ENCODE assay signal across 31 mouse cellular contexts in genomic region chr17:17795527-17795926, GRCm38 (mm10). TPM values are rescaled to one million over a fixed set of nuclear protein-coding genes. Genes with fewer than 3 reads are reported as not detected.
DNase-seq lines count a peak whose midpoint lies in the region; ATAC-seq lines count a peak whose summit lies in the region.
"Had no signal": no experiment of that assay in that cellular context is flagged by ENCODE, and none has a peak within 500 bp of the region (broad histone marks: within the 10 kb centered on the region; RNA-seq: fewer than 3 reads in every experiment).

No protein-coding gene starts in this region.

- peak overlapping the region; percentile 57 for H3K4me3 ChIP-seq in megakaryocyte, embryonic 14.5 days (replicated peaks)
- H3K4me3 ChIP-seq in forebrain, embryonic 16.5 days (replicated peaks; ENCODE audit: low read length): no peak overlapping the region
- H3K4me3 ChIP-seq: embryonic facial prominence, embryonic 10.5 days; embryonic facial prominence, embryonic 13.5 days; forebrain, embryonic 10.5 days; forebrain, embryonic 13.5 days; gastrocnemius, adult 2 months; heart, embryonic 12.5 days; heart, embryonic 15.5 days had no signal

- WGBS in forebrain, embryonic 16.5 days: 51% methylated on average over 2 of the region's 2 CpGs

- no peak overlapping the region for H3K4me2 ChIP-seq in forebrain, embryonic 16.5 days (ENCODE audit: low read length)
- H3K4me2 ChIP-seq: embryonic facial prominence, embryonic 13.5 days; forebrain, embryonic 13.5 days; heart, embryonic 12.5 days; heart, embryonic 15.5 days; hindbrain, embryonic 14.5 days had no signal

- H3K27ac ChIP-seq in forebrain, embryonic 16.5 days (ENCODE audit: low read length): no peak overlapping the region
- H3K27ac ChIP-seq: embryonic facial prominence, embryonic 10.5 days; embryonic facial prominence, embryonic 13.5 days; forebrain, embryonic 10.5 days; forebrain, embryonic 13.5 days; gastrocnemius, adult 2 months; heart, embryonic 15.5 days; hindbrain, embryonic 14.5 days; hindbrain, postnatal 0 days had no signal

- no peak overlapping the region for H3K9ac ChIP-seq in forebrain, embryonic 16.5 days (replicated peaks; ENCODE audit: low read depth, low read length)
- H3K9ac ChIP-seq: embryonic facial prominence, embryonic 13.5 days; forebrain, embryonic 13.5 days; forebrain, postnatal 0 days; heart, embryonic 12.5 days; heart, embryonic 15.5 days; hindbrain, embryonic 14.5 days had no signal

- peaks cover 4% of the 10 kb centered on the region for H3K27me3 ChIP-seq in megakaryocyte, embryonic 14.5 days (replicated peaks)
- no peaks in the 10 kb centered on the region for H3K27me3 ChIP-seq in forebrain, embryonic 16.5 days (replicated peaks; ENCODE audit: control insufficient read depth, insufficient read depth, low read length)
- H3K27me3 ChIP-seq: CH12.LX; embryonic facial prominence, embryonic 13.5 days; forebrain, embryonic 13.5 days; heart, embryonic 12.5 days; heart, embryonic 15.5 days had no signal

- peaks cover 17% of the 10 kb centered on the region for H3K4me1 ChIP-seq in megakaryocyte, embryonic 14.5 days
- H3K4me1 ChIP-seq in forebrain, embryonic 16.5 days (replicated peaks; ENCODE audit: control insufficient read depth, insufficient read depth, low read length): no peaks in the 10 kb centered on the region
- H3K4me1 ChIP-seq: forebrain, embryonic 13.5 days had no signal

- H3K36me3 ChIP-seq in megakaryocyte, embryonic 14.5 days (replicated peaks; ENCODE audit: low read length): no peaks in the 10 kb centered on the region
- H3K36me3 ChIP-seq in forebrain, embryonic 16.5 days (ENCODE audit: control insufficient read depth, insufficient read depth): no peaks in the 10 kb centered on the region
- H3K36me3 ChIP-seq: embryonic facial prominence, embryonic 10.5 days; embryonic facial prominence, embryonic 13.5 days; forebrain, embryonic 10.5 days; G1E; heart, embryonic 12.5 days; heart, embryonic 15.5 days had no signal

- no peak for DNase-seq in layer of hippocampus, postnatal 14 days (ENCODE audit: low spot score in 2 of 2)
- DNase-seq: adrenal gland, adult 2 months; adrenal gland, postnatal 14 days; B cell, adult 2 months; cerebellum, adult 11 months; cerebellum, adult 2 months; cerebellum, adult 9-11 months; cerebellum, postnatal 25 days; embryo, embryonic 11 days; forebrain, postnatal 0 days; gastrocnemius, adult 2 months; gastrocnemius, postnatal 14 days; heart, adult 18-20 months; heart, postnatal 10 days; heart, postnatal 36 days had no signal

- no peaks in the 10 kb centered on the region for H3K9me3 ChIP-seq in megakaryocyte, embryonic 14.5 days
- no peaks in the 10 kb centered on the region for H3K9me3 ChIP-seq in forebrain, embryonic 16.5 days (ENCODE audit: control insufficient read depth, low read length)
- H3K9me3 ChIP-seq: embryonic facial prominence, embryonic 10.5 days; embryonic facial prominence, embryonic 13.5 days; forebrain, embryonic 10.5 days; forebrain, embryonic 13.5 days; G1E; heart, embryonic 15.5 days had no signal

- ATAC-seq in megakaryocyte, adult 5-6 weeks (ENCODE audit: poor library complexity, severe bottlenecking): no peak
- 0 out of 2 replicates have a peak, but pooled peaks have one; percentile 47 for ATAC-seq in common myeloid progenitor, adult 5-6 weeks (replicated peaks; ENCODE audit: low read depth, poor library complexity, severe bottlenecking)
- ATAC-seq in megakaryocyte progenitor cell, adult 5-6 weeks (replicated peaks; ENCODE audit: poor library complexity): 0 out of 2 replicates have a peak, but pooled peaks have one; percentile 42
- no peak for ATAC-seq in forebrain, embryonic 16.5 days
- ATAC-seq: forebrain, embryonic 13.5 days; forebrain, postnatal 0 days; hindbrain, postnatal 0 days; inflammation-experienced regulatory T-cells, adult 6 months had no signal

RNA-seq across cellular contexts. Expression of gene Spaca6, which starts 31.4 kb away (rescaled TPM):
- polyA plus RNA-seq in megakaryocyte, embryonic 14.5 days (2012; ENCODE audit: insufficient read depth, low replicate concordance): 5.5 TPM in 1 of 2 replicates, not detected in the other
- total RNA-seq in megakaryocyte, adult 5-6 weeks (2015): 7.5 and 10.1 TPM in 2 replicates
- total RNA-seq in megakaryocyte, adult 5-6 weeks (2017): 1.9 TPM in 1 of 2 replicates, not detected in the other
- 0.19 and 0.87 TPM in 2 replicates for total RNA-seq in common myeloid progenitor, adult 5-6 weeks (2017)
- 1.1 and 3.4 TPM in 2 replicates for total RNA-seq in megakaryocyte progenitor cell, adult 5-6 weeks (2015)
- 1.0 and 1.5 TPM in 2 replicates for total RNA-seq in megakaryocyte progenitor cell, adult 5-6 weeks (2017)
- total RNA-seq in layer of hippocampus, postnatal 14 days (2021): 100 to 1,000 TPM in 1 of 2 experiments, 10 to 100 TPM in 1; 91.4 to 104 TPM
- 19.0 and 30.7 TPM in 2 replicates for polyA plus RNA-seq in forebrain, embryonic 16.5 days (2015; fragmentation: Nextera tagmentation; extraction: Ambion mirVana)
- total RNA-seq: CH12.LX had no signal

RNA-seq across cellular contexts. Expression of gene Has1, which starts 59.5 kb away (rescaled TPM):
- not detected in 2 replicates for polyA plus RNA-seq in megakaryocyte, embryonic 14.5 days (2012; ENCODE audit: insufficient read depth, low replicate concordance)
- total RNA-seq in megakaryocyte, adult 5-6 weeks (2015): not detected in 2 replicates
- total RNA-seq in megakaryocyte, adult 5-6 weeks (2017): not detected in 2 replicates
- total RNA-seq in common myeloid progenitor, adult 5-6 weeks (2017): not detected in 2 replicates
- not detected in 2 replicates for total RNA-seq in megakaryocyte progenitor cell, adult 5-6 weeks (2015)
- not detected in 2 replicates for total RNA-seq in megakaryocyte progenitor cell, adult 5-6 weeks (2017)
- under 1 TPM; 0.25 to 0.45 TPM for total RNA-seq in layer of hippocampus, postnatal 14 days (2021)
- 0.32 and 0.92 TPM in 2 replicates for polyA plus RNA-seq in forebrain, embryonic 16.5 days (2015; fragmentation: Nextera tagmentation; extraction: Ambion mirVana)
- total RNA-seq: adrenal gland, postnatal 14 days; CH12.LX had no signal
- polyA plus RNA-seq: G1E had no signal

Comparison
In these comparisons a context has a peak if more than half of its experiments do, and no peak if none do; other contexts are left out.
1. ATAC-seq: peak in common myeloid progenitor, adult 5-6 weeks (single experiment) and megakaryocyte progenitor cell, adult 5-6 weeks (single experiment); none in megakaryocyte, adult 5-6 weeks (single experiment) and forebrain, embryonic 16.5 days (single experiment).
2. RNA of gene Spaca6, which starts 31.4 kb away (total RNA-seq): 91.4 to 104 TPM in layer of hippocampus, postnatal 14 days; 1.9 to 10.1 TPM in megakaryocyte, adult 5-6 weeks, 1.0 to 3.4 TPM in megakaryocyte progenitor cell, adult 5-6 weeks and 0.19 to 0.87 TPM in common myeloid progenitor, adult 5-6 weeks; every median in the first group is over 4 times any median in the second.